Mouse (Mus musculus): ENCODE data around the gene Tapbp. TPM values are rescaled to one million over a fixed set of nuclear protein-coding genes. Genes with fewer than 3 reads are reported as not detected.

Tapbp gene
- polyA plus RNA-seq, 1 experiment from 2014 or later, result 22.0 TPM

DNA sequence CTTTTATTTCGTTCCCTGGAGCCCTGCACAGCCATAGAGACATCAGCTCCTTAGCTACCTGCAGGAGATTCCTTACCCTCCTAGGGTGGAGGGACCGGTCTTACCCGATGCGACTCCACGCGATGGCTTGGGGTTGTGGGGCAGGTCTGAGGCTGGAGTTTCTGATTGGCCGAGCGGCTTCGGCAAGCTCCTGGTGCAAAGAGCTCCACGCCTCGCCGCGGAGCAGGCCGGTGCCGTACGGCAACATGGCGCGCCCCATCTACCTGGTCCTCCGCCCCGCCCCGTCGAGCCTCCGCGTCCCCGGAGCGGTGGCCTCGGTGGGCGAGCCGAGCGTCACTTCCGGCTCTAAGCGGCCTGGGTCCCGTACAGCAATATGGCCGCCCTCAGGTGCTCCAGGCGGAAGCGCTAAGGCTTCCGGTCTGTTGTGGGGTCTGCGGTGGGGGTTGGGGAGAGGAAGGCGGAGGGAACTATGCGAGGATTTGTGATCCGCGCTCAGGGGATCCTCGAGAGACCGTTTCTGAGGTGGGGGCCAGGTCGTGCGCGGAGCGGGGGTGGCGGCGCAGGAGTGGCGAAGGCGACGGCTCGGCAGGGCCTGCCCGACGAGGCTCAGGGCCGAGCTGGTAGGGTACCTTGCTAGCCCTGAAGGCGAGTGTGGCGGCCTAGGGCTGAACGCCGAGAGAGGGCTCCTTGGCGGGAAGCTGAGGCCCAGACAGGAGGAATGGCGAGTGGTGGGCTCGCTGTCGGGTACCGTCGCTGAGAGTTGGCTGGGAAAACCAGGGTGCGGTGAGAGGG lies 6.4 kb upstream of the Tapbp start, which contains the start of gene Daxx:
Daxx (plus strand) TSS at position 338 of the 792 bp plus-strand sequence.
- peaks cover 28% of the 10 kb centered on the region for H3K36me3 ChIP-seq (ENCODE audit: control insufficient read depth, insufficient read depth, low read length)
- peak within 1 kb of the TSS; percentile 83 for H3K9ac ChIP-seq (ENCODE audit: low read depth, low read length)
- H3K4me2 ChIP-seq, result peak within 1 kb of the TSS; percentile 99
- H3K9me3 ChIP-seq (replicated peaks; ENCODE audit: control insufficient read depth, low read length), result no peaks in the 10 kb centered on the region
- peaks cover 10% of the 10 kb centered on the region for H3K4me1 ChIP-seq (ENCODE audit: control insufficient read depth, insufficient read depth, low read length)
- ATAC-seq (replicated peaks; ENCODE audit: insufficient number of reproducible peaks, low FRiP score, low TSS enrichment), result peak; percentile 94
- H3K27me3 ChIP-seq (ENCODE audit: control insufficient read depth, insufficient read depth, low read length), result no peaks in the 10 kb centered on the region
- WGBS (ENCODE audit: insufficient replicate concordance), result under 1% methylated on average over 65 of the region's 68 CpGs
- peak within 1 kb of the TSS; percentile 84 for H3K27ac ChIP-seq (ENCODE audit: low read depth, low read length)
- H3K4me3 ChIP-seq (ENCODE audit: low read depth, low read length), result peak within 1 kb of the TSS; percentile 78

DNA sequence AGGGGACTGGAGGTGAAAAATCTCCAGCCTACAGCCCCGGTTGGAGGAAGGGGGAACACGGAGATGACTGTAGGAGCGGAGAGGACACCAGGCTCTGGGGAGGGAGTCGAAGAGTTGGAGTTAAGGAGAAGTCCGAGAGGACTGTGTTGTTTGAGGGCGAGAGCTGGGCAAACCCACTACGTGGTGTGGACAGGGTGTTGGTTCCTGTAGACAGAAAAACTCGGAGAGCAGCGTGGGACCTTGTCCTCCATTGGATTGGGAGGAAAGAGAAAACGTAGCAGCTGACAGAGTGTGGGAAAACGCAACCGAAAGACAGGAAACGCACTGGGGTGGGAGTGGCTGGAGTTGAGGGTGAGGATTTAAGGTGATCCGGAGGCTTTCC lies 5.8 kb upstream of the Tapbp start:
- H3K9me3 ChIP-seq (replicated peaks; ENCODE audit: control insufficient read depth, low read length), result no peaks in the 10 kb centered on the region
- ATAC-seq (replicated peaks; ENCODE audit: insufficient number of reproducible peaks, low FRiP score, low TSS enrichment), result peak; percentile 4; the same call in 1 of the 2 replicates
- peak overlapping the region; percentile 99 for H3K4me2 ChIP-seq
- peaks cover 11% of the 10 kb centered on the region for H3K4me1 ChIP-seq (ENCODE audit: control insufficient read depth, insufficient read depth, low read length)
- WGBS (ENCODE audit: insufficient replicate concordance), result under 1% methylated on average over 14 of the region's 14 CpGs
- H3K36me3 ChIP-seq (ENCODE audit: control insufficient read depth, insufficient read depth, low read length), result peaks cover 31% of the 10 kb centered on the region
- H3K27ac ChIP-seq (ENCODE audit: low read depth, low read length), result peak overlapping the region; percentile 83
- H3K4me3 ChIP-seq (ENCODE audit: low read depth, low read length), result peak overlapping the region; percentile 78
- peak overlapping the region; percentile 83 for H3K9ac ChIP-seq (ENCODE audit: low read depth, low read length)
- no peaks in the 10 kb centered on the region for H3K27me3 ChIP-seq (ENCODE audit: control insufficient read depth, insufficient read depth, low read length)

DNA sequence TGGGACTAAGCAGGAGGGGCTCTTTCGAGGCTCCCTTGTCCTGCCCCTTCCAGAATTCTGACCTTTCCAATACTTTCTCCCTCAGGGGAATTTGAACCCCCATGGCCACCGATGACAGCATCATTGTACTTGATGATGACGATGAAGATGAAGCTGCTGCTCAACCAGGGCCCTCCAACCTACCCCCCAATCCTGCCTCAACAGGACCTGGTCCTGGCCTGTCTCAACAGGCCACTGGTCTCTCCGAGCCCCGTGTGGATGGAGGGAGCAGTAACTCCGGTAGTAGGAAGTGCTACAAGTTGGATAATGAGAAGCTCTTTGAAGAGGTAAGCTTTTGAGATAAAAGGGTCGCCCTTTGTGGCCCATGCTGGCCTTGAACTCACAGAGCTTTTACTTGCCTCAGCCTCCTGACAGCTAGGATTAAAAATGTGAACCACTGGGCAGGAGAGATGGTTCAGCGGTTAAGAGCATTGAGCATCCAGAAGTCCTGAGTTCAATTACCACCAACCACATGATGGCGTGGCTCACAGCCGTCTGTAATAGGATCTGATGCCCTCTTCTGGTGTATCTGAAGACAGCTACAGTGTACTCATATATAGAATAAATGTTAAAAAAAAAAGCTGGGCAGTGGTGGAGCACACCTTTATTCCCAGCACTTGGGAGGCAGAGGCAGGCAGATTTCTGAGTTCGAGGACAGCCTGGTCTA lies 5.2 kb upstream of the Tapbp start:
- H3K4me1 ChIP-seq (ENCODE audit: control insufficient read depth, insufficient read depth, low read length), result peaks cover 15% of the 10 kb centered on the region
- WGBS (ENCODE audit: insufficient replicate concordance), result 48% methylated on average over 11 of the region's 11 CpGs
- H3K4me3 ChIP-seq (ENCODE audit: low read depth, low read length), result peak overlapping the region; percentile 78
- H3K4me2 ChIP-seq, result peak overlapping the region; percentile 99
- ATAC-seq (replicated peaks; ENCODE audit: insufficient number of reproducible peaks, low FRiP score, low TSS enrichment), result no peak
- H3K36me3 ChIP-seq (ENCODE audit: control insufficient read depth, insufficient read depth, low read length), result peaks cover 31% of the 10 kb centered on the region
- no peaks in the 10 kb centered on the region for H3K9me3 ChIP-seq (replicated peaks; ENCODE audit: control insufficient read depth, low read length)
- H3K27ac ChIP-seq (ENCODE audit: low read depth, low read length), result peak overlapping the region; percentile 83; the same call in 1 of the 2 replicates
- H3K9ac ChIP-seq (ENCODE audit: low read depth, low read length), result peak overlapping the region; percentile 83
- no peaks in the 10 kb centered on the region for H3K27me3 ChIP-seq (ENCODE audit: control insufficient read depth, insufficient read depth, low read length)

DNA sequence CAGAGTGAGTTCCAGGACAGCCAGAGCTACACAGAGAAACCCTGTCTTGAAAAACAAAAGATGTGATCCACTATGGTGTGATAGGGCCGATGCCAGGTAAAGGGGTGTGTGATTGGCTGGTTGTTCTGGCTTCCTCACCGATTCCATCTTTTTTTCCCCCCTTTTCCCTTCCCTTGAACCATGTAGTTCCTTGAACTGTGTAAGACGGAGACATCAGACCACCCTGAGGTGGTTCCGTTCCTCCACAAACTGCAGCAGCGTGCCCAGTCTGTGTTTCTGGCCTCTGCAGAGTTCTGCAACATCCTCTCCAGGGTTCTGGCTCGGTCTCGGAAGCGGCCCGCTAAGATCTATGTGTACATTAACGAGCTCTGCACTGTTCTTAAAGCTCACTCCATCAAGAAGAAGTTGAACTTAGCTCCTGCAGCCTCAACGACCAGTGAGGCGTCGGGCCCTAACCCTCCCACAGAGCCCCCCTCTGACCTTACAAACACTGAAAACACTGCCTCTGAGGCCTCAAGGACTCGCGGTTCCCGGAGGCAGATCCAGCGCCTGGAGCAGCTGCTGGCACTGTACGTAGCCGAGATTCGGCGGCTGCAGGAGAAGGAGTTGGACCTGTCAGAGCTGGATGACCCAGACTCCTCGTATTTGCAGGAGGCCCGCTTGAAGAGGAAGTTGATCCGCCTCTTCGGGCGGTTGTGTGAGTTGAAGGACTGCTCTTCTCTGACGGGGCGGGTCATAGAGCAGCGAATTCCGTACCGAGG lies 4.5 kb upstream of the Tapbp start:
- Histone ChIP-seq H3K9ac (ENCODE audit: low read depth, low read length) (no peak overlapping the region), H3K4me1 (ENCODE audit: control insufficient read depth, insufficient read depth, low read length) (peaks cover 15% of the 10 kb centered on the region), H3K27me3 (ENCODE audit: control insufficient read depth, insufficient read depth, low read length) (no peaks in the 10 kb centered on the region), H3K4me2 (no peak overlapping the region), H3K9me3 (replicated peaks; ENCODE audit: control insufficient read depth, low read length) (no peaks in the 10 kb centered on the region), H3K27ac (ENCODE audit: low read depth, low read length) (no peak overlapping the region), H3K4me3 (ENCODE audit: low read depth, low read length) (no peak overlapping the region; the same call in 1 of the 2 replicates), H3K36me3 (ENCODE audit: control insufficient read depth, insufficient read depth, low read length) (peaks cover 31% of the 10 kb centered on the region)
- ATAC-seq (replicated peaks; ENCODE audit: insufficient number of reproducible peaks, low FRiP score, low TSS enrichment), result no peak
- 93% methylated on average over 31 of the region's 31 CpGs for WGBS (ENCODE audit: insufficient replicate concordance)

DNA sequence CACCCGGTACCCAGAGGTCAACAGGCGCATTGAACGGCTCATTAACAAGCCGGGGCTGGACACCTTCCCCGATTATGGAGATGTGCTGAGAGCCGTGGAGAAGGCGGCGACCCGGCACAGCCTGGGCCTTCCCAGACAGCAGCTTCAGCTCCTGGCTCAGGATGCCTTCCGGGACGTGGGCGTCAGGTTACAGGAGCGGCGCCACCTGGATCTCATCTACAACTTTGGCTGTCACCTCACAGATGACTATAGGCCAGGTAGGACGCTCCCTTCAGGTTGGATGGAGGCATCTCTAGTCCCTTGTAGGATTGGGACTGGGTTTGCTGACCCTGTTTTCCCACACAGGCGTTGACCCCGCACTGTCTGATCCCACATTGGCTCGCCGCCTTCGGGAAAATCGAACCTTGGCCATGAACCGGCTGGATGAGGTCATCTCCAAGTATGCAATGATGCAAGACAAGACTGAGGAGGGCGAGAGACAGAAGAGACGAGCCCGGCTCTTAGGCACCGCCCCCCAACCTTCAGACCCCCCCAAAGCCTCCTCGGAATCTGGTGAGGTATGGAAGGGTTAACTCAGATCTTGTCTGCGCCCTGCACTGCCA lies 3.8 kb upstream of the Tapbp start:
- WGBS (ENCODE audit: insufficient replicate concordance), result 89% methylated on average over 28 of the region's 28 CpGs
- Histone ChIP-seq H3K4me3 (ENCODE audit: low read depth, low read length) (no peak overlapping the region; the same call in 1 of the 2 replicates), H3K4me2 (no peak overlapping the region), H3K9me3 (replicated peaks; ENCODE audit: control insufficient read depth, low read length) (no peaks in the 10 kb centered on the region), H3K9ac (ENCODE audit: low read depth, low read length) (no peak overlapping the region), H3K27me3 (ENCODE audit: control insufficient read depth, insufficient read depth, low read length) (no peaks in the 10 kb centered on the region), H3K36me3 (ENCODE audit: control insufficient read depth, insufficient read depth, low read length) (peaks cover 31% of the 10 kb centered on the region), H3K27ac (ENCODE audit: low read depth, low read length) (no peak overlapping the region), H3K4me1 (ENCODE audit: control insufficient read depth, insufficient read depth, low read length) (peaks cover 17% of the 10 kb centered on the region)
- ATAC-seq (replicated peaks; ENCODE audit: insufficient number of reproducible peaks, low FRiP score, low TSS enrichment), result no peak

DNA sequence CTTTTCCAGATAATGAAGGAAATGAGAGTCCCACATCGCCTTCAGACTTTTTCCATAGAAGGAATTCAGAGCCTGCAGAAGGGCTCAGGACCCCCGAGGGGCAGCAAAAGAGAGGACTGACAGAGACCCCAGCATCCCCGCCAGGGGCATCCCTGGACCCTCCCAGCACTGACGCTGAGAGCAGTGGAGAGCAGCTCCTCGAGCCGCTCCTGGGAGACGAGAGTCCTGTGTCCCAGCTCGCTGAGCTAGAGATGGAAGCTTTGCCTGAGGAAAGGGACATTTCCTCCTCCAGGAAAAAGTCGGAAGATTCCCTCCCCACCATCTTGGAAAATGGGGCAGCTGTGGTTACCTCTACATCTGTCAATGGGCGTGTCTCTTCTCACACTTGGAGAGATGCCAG lies 2.4 kb upstream of the Tapbp start:
- Histone ChIP-seq H3K27me3 (ENCODE audit: control insufficient read depth, insufficient read depth, low read length) (peaks cover 3% of the 10 kb centered on the region; the same call in 1 of the 2 replicates), H3K4me2 (no peak overlapping the region), H3K27ac (ENCODE audit: low read depth, low read length) (no peak overlapping the region), H3K4me1 (ENCODE audit: control insufficient read depth, insufficient read depth, low read length) (peaks cover 22% of the 10 kb centered on the region), H3K36me3 (ENCODE audit: control insufficient read depth, insufficient read depth, low read length) (peaks cover 31% of the 10 kb centered on the region), H3K4me3 (ENCODE audit: low read depth, low read length) (no peak overlapping the region), H3K9me3 (replicated peaks; ENCODE audit: control insufficient read depth, low read length) (no peaks in the 10 kb centered on the region), H3K9ac (ENCODE audit: low read depth, low read length) (no peak overlapping the region)
- 87% methylated on average over 10 of the region's 10 CpGs for WGBS (ENCODE audit: insufficient replicate concordance)
- no peak for ATAC-seq (replicated peaks; ENCODE audit: insufficient number of reproducible peaks, low FRiP score, low TSS enrichment)

DNA sequence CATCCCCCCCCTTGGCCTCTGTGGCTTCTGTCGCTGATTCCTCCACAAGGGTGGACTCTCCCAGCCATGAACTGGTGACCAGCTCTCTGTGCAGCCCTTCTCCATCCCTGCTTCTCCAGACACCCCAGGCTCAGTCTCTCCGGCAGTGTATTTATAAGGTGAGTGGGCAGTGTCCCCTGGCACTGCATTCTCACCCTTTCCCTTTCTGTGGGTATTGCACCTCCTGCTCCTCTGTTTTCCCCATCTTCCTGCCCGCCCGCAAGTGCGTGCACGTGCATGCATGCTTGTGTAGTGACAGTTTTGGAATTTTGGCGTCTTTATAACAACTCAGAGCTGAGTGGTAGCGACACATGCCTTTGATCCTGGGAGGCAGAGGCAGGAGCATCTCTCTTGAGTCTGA lies 1.8 kb upstream of the Tapbp start:
- Histone ChIP-seq H3K27me3 (ENCODE audit: control insufficient read depth, insufficient read depth, low read length) (peaks cover 3% of the 10 kb centered on the region; the same call in 1 of the 2 replicates), H3K4me1 (ENCODE audit: control insufficient read depth, insufficient read depth, low read length) (peaks cover 24% of the 10 kb centered on the region), H3K9ac (ENCODE audit: low read depth, low read length) (no peak overlapping the region), H3K4me3 (ENCODE audit: low read depth, low read length) (no peak overlapping the region), H3K9me3 (replicated peaks; ENCODE audit: control insufficient read depth, low read length) (no peaks in the 10 kb centered on the region), H3K4me2 (no peak overlapping the region), H3K27ac (ENCODE audit: low read depth, low read length) (peak overlapping the region; percentile 0; the same call in 1 of the 2 replicates), H3K36me3 (ENCODE audit: control insufficient read depth, insufficient read depth, low read length) (peaks cover 31% of the 10 kb centered on the region)
- 94% methylated on average over 8 of the region's 8 CpGs for WGBS (ENCODE audit: insufficient replicate concordance)
- ATAC-seq (replicated peaks; ENCODE audit: insufficient number of reproducible peaks, low FRiP score, low TSS enrichment), result no peak

DNA sequence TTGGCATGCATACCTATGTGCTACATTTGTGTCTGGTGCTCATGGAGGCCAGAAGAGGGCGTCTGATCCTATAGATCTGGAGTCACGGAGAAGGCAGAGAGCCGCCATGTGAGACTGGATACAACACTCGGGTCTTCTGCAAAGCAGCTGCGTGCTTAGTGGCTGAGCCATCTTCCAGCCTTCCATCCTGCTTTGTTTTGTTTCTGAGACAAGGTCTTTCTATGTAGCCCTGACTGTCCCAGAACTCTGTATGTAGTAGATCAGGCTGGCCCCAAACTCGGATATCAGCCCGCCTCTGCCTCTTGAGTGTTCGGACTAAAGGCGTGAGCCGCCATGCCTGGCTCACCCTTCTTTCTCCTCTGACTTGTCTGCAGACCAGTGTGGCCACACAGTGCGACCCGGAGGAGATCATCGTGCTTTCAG lies 719 bp upstream of the Tapbp start:
- H3K4me1 ChIP-seq (ENCODE audit: control insufficient read depth, insufficient read depth, low read length), result peaks cover 26% of the 10 kb centered on the region
- no peak overlapping the region for H3K9ac ChIP-seq (ENCODE audit: low read depth, low read length)
- peaks cover 31% of the 10 kb centered on the region for H3K36me3 ChIP-seq (ENCODE audit: control insufficient read depth, insufficient read depth, low read length)
- WGBS (ENCODE audit: insufficient replicate concordance), result 73% methylated on average over 13 of the region's 13 CpGs
- H3K27me3 ChIP-seq (ENCODE audit: control insufficient read depth, insufficient read depth, low read length), result peaks cover 3% of the 10 kb centered on the region; the same call in 1 of the 2 replicates
- H3K27ac ChIP-seq (ENCODE audit: low read depth, low read length), result 0 out of 2 replicates have a peak overlapping the region, but pooled peaks have one; percentile 86
- ATAC-seq (replicated peaks; ENCODE audit: insufficient number of reproducible peaks, low FRiP score, low TSS enrichment), result no peak
- peak overlapping the region; percentile 66 for H3K4me3 ChIP-seq (ENCODE audit: low read depth, low read length)
- H3K9me3 ChIP-seq (replicated peaks; ENCODE audit: control insufficient read depth, low read length), result no peaks in the 10 kb centered on the region
- peak overlapping the region; percentile 70 for H3K4me2 ChIP-seq
